Mouse (Mus musculus) spleen, adult 2 months (tissue): ENCODE results near the gene Usp7.

Experiments used
- CTCF ChIP-seq: fragments of 200-500 bp; IDR thresholded peaks from 2 replicates; pipeline ENCODE4 v1.5.1; 2011; ENCODE audit warnings: mild to moderate bottlenecking, inconsistent platforms; ENCODE audit not compliant: insufficient read depth, insufficient read length, insufficient replicate concordance; ENCODE audit errors: extremely low read depth
- POLR2A ChIP-seq: fragments of 200-500 bp; IDR thresholded peaks from 2 replicates; pipeline ENCODE4 v1.6.1; 2011; ENCODE audit warnings: low read depth, low read length, inconsistent platforms

DNA sequence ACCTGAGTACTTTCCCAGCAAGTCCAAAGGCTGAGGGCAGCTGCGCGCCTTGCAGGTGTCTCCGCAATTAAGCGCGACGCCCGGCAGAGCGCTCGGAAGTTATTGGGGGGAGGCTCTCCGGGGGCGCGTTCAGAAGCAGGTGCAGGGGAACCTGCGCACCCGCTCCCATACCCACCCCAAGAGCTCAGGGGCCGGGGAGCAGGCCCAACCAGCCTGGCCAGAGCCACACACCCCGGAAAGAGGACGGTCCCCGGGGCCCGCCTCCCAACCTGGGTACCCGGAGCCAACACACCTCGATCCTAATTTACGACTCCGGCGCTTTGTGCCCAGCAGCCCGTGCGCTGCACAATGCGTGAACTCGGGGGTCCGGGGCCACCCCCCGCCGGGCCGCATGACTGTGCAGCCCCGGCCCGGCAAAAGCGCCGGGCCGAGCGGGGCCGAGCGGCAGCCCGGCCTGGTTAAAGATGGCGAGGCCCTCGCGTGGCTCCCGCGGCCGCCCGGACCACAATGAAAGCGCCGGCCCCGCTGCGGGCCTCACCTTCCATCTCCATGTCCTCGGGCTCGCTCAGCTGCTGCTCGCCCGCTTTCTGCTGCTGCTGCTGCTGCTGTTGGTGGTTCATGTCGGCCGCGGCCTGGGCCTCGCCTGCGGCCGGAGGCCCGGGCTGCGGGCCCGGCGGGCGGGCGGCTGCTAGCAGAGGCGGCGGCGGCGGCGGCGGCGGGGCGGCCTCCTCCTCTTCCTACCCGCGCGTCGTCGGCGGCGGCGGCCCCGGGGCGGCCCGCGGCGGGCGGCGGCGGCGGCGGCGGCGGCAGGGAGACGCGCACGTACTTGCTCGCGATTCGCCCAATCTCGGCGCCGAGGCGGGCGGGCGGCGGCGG is 54.2 kb downstream of the Usp7 start:
- TF ChIP-seq CTCF (no peak), POLR2A (no peak)
